Mouse (Mus musculus): ENCODE results near the gene Pklr. TPM values are rescaled to one million over a fixed set of nuclear protein-coding genes. Genes with fewer than 3 reads are reported as not detected.

Gene Pklr
- 10 to 100 TPM; 15.2 to 41.1 TPM for total RNA-seq (2021)
- long read RNA-seq, experiment 1, partial matches to known transcripts = 5 of 12 reads
- long read RNA-seq, experiment 1, other reads (novel, unspliced or antisense) = 5 of 12 reads
- long read RNA-seq, experiment 2, partial matches to known transcripts = 3 of 3 reads
- long read RNA-seq, experiment 2, other reads (novel, unspliced or antisense) = 0 of 3 reads

- DNase-seq = no peak
Observed at GRCm38 (mm10) chr3:89135958-89136357, at the start of gene Pklr. Gene Pklr, plus strand, starts transcription at chr3:89136142.

GRCm38 (mm10) chr3:89087338-89088110, 48.4 kb upstream of the Pklr start:
- DNase-seq = peak; percentile 89

- DNase-seq = no peak
Observed at GRCm38 (mm10) chr3:89088974-89089373, 47.0 kb upstream of the Pklr start.

GRCm38 (mm10) chr3:89089882-89090591, 45.9 kb upstream of the Pklr start:
- peak; percentile 91 for DNase-seq

- DNase-seq = peak; percentile 92
Observed at GRCm38 (mm10) chr3:89090694-89091655, 45.0 kb upstream of the Pklr start.

GRCm38 (mm10) chr3:89091811-89092508, 44.0 kb upstream of the Pklr start:
- DNase-seq = no peak

- no peak for DNase-seq
Observed at GRCm38 (mm10) chr3:89092509-89093090, 43.3 kb upstream of the Pklr start.

GRCm38 (mm10) chr3:89093175-89093574, 42.8 kb upstream of the Pklr start, which contains the start of gene Rusc1:
Gene Rusc1, minus strand, starts transcription at chr3:89093311.
- DNase-seq = peak; percentile 90

GRCm38 (mm10) chr3:89094021-89094420, 41.9 kb upstream of the Pklr start:
- DNase-seq = no peak

- no peak for DNase-seq
Observed at GRCm38 (mm10) chr3:89100811-89101210, 35.1 kb upstream of the Pklr start, which contains the start of gene Gm43738. Gene Gm43738, minus strand, starts transcription at chr3:89101099.

GRCm38 (mm10) chr3:89101459-89101811, 34.5 kb upstream of the Pklr start:
- DNase-seq = no peak

- peak; percentile 94 for DNase-seq
Observed at GRCm38 (mm10) chr3:89101812-89102494, 34.0 kb upstream of the Pklr start, which contains the start of gene Fdps. Gene Fdps, minus strand, starts transcription at chr3:89101959.

- no peak for DNase-seq
Observed at GRCm38 (mm10) chr3:89102495-89103290, 33.2 kb upstream of the Pklr start.

- DNase-seq = no peak
Observed at GRCm38 (mm10) chr3:89103291-89103595, 32.7 kb upstream of the Pklr start.

GRCm38 (mm10) chr3:89106881-89107280, 29.1 kb upstream of the Pklr start:
- no peak for DNase-seq

GRCm38 (mm10) chr3:89107545-89107944, 28.4 kb upstream of the Pklr start:
- no peak for DNase-seq

- DNase-seq = peak; percentile 57
Observed at GRCm38 (mm10) chr3:89108146-89108545, 27.8 kb upstream of the Pklr start.

GRCm38 (mm10) chr3:89113058-89113457, 22.9 kb upstream of the Pklr start:
- no peak for DNase-seq

- DNase-seq = no peak
Observed at GRCm38 (mm10) chr3:89115522-89115921, 20.4 kb upstream of the Pklr start.
